Mouse (Mus musculus): ENCODE measurements around the gene Gm49318. TPM values are rescaled to one million over a fixed set of nuclear protein-coding genes. Genes with fewer than 3 reads are reported as not detected.

Gm49318 gene
- polyA plus RNA-seq, 1 experiment = not detected

- no peaks in the 10 kb centered on the region for H3K36me3 ChIP-seq (ENCODE audit: control insufficient read depth)
- peaks cover 2% of the 10 kb centered on the region; the same call in 1 of the 2 replicates for H3K4me1 ChIP-seq (ENCODE audit: control insufficient read depth)
- H3K27me3 ChIP-seq (ENCODE audit: control insufficient read depth) = peaks cover 3% of the 10 kb centered on the region; the same call in 1 of the 2 replicates
- H3K4me3 ChIP-seq (replicated peaks) = no peak overlapping the region
- TF ChIP-seq GATA1 (IDR thresholded peaks at IDR 0.05; ENCODE audit: low read length) (no peak), TAL1 (IDR thresholded peaks at IDR 0.05; ENCODE audit: low read length) (no peak)
- no peaks in the 10 kb centered on the region for H3K9me3 ChIP-seq (ENCODE audit: control insufficient read depth, low read length)
Observed at GRCm38 (mm10) chr9:22024592-22024991, 46.5 kb downstream of the Gm49318 start.

GRCm38 (mm10) chr9:22017208-22017825 lies 53.7 kb downstream of the Gm49318 start:
- no peaks in the 10 kb centered on the region for H3K27me3 ChIP-seq (ENCODE audit: control insufficient read depth)
- no peak overlapping the region for H3K4me3 ChIP-seq (replicated peaks)
- no peaks in the 10 kb centered on the region for H3K4me1 ChIP-seq (ENCODE audit: control insufficient read depth)
- TF ChIP-seq GATA1 (IDR thresholded peaks at IDR 0.05; ENCODE audit: low read length) = no peak
- no peak for TF ChIP-seq TAL1 (IDR thresholded peaks at IDR 0.05; ENCODE audit: low read length)
- H3K36me3 ChIP-seq (ENCODE audit: control insufficient read depth) = peaks cover 24% of the 10 kb centered on the region
- no peaks in the 10 kb centered on the region for H3K9me3 ChIP-seq (ENCODE audit: control insufficient read depth, low read length)

DNA sequence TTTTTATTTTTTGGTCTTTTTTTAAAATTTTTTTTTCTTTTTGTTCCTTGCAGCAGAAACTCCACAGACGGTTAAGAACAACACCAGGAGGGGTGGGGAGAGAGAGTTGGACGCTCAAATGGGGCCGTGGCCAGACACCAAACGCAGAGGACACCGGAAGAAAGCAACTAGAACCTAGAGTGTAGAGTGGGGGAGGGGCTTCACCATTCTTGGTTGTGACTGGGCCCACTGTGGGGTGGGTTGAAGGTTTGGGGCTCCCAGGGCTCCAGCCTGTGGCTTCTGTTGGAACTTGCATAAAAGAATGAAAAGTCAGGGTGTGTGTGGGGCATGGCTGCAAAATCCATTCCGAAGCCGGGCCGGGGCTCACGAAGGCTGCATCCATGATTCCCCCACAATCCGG lies 54.8 kb downstream of the Gm49318 start:
- Histone ChIP-seq H3K4me1 (ENCODE audit: control insufficient read depth) (no peaks in the 10 kb centered on the region), H3K4me3 (replicated peaks) (no peak overlapping the region), H3K36me3 (ENCODE audit: control insufficient read depth) (peaks cover 34% of the 10 kb centered on the region), H3K9me3 (ENCODE audit: control insufficient read depth, low read length) (no peaks in the 10 kb centered on the region), H3K27me3 (ENCODE audit: control insufficient read depth) (no peaks in the 10 kb centered on the region)
- TF ChIP-seq GATA1 (IDR thresholded peaks at IDR 0.05; ENCODE audit: low read length) = no peak
- TF ChIP-seq TAL1 (IDR thresholded peaks at IDR 0.05; ENCODE audit: low read length) = no peak

- Histone ChIP-seq H3K9me3 (ENCODE audit: control insufficient read depth, low read length) (no peaks in the 10 kb centered on the region), H3K4me1 (ENCODE audit: control insufficient read depth) (no peaks in the 10 kb centered on the region; the same call in 1 of the 2 replicates), H3K36me3 (ENCODE audit: control insufficient read depth) (peaks cover 69% of the 10 kb centered on the region), H3K4me3 (replicated peaks) (no peak overlapping the region), H3K27me3 (ENCODE audit: control insufficient read depth) (no peaks in the 10 kb centered on the region)
- no peak for TF ChIP-seq GATA1 (IDR thresholded peaks at IDR 0.05; ENCODE audit: low read length)
- TF ChIP-seq TAL1 (IDR thresholded peaks at IDR 0.05; ENCODE audit: low read length) = no peak
Observed at GRCm38 (mm10) chr9:22012731-22013130, 58.3 kb downstream of the Gm49318 start.

DNA sequence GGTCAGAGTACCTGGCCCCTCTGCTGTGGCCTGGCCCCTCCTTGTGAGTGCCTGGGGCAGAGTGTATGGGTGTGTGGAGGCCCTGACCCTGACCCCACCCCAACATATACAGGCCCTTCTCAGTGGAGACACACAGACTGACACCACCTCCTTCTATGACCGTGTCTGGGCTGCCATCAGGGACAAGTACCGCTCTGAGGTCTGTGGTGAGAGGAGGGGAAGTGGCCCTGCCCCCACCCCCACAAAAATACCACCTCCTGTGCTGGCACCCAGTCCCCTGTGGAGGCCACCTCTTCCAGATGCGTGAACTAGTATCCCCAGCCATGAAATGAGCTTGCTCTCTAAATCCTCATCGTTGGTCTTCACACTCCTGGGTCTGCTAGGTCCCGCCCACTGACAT lies 60.0 kb downstream of the Gm49318 start:
- Histone ChIP-seq H3K4me3 (replicated peaks) (no peak overlapping the region), H3K9me3 (ENCODE audit: control insufficient read depth, low read length) (no peaks in the 10 kb centered on the region), H3K36me3 (ENCODE audit: control insufficient read depth) (peaks cover 86% of the 10 kb centered on the region), H3K4me1 (ENCODE audit: control insufficient read depth) (peaks cover 4% of the 10 kb centered on the region), H3K27me3 (ENCODE audit: control insufficient read depth) (no peaks in the 10 kb centered on the region)
- TF ChIP-seq GATA1 (IDR thresholded peaks at IDR 0.05; ENCODE audit: low read length) = no peak
- no peak for TF ChIP-seq TAL1 (IDR thresholded peaks at IDR 0.05; ENCODE audit: low read length)

GRCm38 (mm10) chr9:22004546-22004945 lies 66.5 kb downstream of the Gm49318 start:
- peaks cover 41% of the 10 kb centered on the region for H3K4me1 ChIP-seq (ENCODE audit: control insufficient read depth)
- peaks cover 61% of the 10 kb centered on the region for H3K36me3 ChIP-seq (ENCODE audit: control insufficient read depth)
- peak overlapping the region; percentile 18 for H3K4me3 ChIP-seq (replicated peaks)

DNA sequence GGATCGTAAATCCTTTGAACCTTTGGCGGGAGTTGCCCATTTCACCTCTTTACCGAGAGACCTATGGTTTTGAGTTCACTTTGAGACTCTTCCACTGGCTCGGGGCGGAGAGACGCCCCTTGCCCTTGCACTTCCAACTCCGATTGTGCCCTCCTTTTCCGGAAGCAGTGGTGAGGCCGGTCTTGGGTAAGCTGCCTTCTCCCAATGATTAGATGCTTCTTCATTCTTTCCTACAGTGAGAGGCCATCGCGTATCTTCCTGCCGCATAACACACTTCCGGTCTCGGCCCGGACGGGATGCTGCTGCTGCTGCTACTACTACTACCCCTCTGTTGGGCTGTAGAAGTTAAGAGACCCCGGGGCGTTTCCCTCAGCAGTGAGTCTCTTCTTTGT lies 67.9 kb downstream of the Gm49318 start:
- no peaks in the 10 kb centered on the region for H3K9me3 ChIP-seq (ENCODE audit: control insufficient read depth, low read length)
- peaks cover 41% of the 10 kb centered on the region for H3K4me1 ChIP-seq (ENCODE audit: control insufficient read depth)
- H3K36me3 ChIP-seq (ENCODE audit: control insufficient read depth) = peaks cover 47% of the 10 kb centered on the region
- H3K4me3 ChIP-seq (replicated peaks) = peak overlapping the region; percentile 73
- TF ChIP-seq TAL1 (IDR thresholded peaks at IDR 0.05; ENCODE audit: low read length) (no peak), GATA1 (IDR thresholded peaks at IDR 0.05; ENCODE audit: low read length) (no peak)
- H3K27me3 ChIP-seq (ENCODE audit: control insufficient read depth) = peaks cover 29% of the 10 kb centered on the region

More at GRCm38 (mm10) chr9:22004546-22004945, 66.5 kb downstream of the Gm49318 start:
- Histone ChIP-seq H3K27me3 (ENCODE audit: control insufficient read depth) (peaks cover 17% of the 10 kb centered on the region), H3K9me3 (ENCODE audit: control insufficient read depth, low read length) (no peaks in the 10 kb centered on the region)
- TF ChIP-seq GATA1 (IDR thresholded peaks at IDR 0.05; ENCODE audit: low read length) = no peak
- no peak for TF ChIP-seq TAL1 (IDR thresholded peaks at IDR 0.05; ENCODE audit: low read length)

GRCm38 (mm10) chr9:22002194-22003162 lies 68.6 kb downstream of the Gm49318 start, which contains the start of the genes Ccdc151 and Prkcsh:
Gene Ccdc151, minus strand, starts transcription at chr9:22002634.
Gene Prkcsh, plus strand, starts transcription at chr9:22002806.
- H3K4me3 ChIP-seq (replicated peaks) = peak within 1 kb of the TSS; percentile 73
- TF ChIP-seq TAL1 (IDR thresholded peaks at IDR 0.05; ENCODE audit: low read length) = no peak
- TF ChIP-seq GATA1 (IDR thresholded peaks at IDR 0.05; ENCODE audit: low read length) = no peak
- H3K9me3 ChIP-seq (ENCODE audit: control insufficient read depth, low read length) = no peaks in the 10 kb centered on the region
- H3K36me3 ChIP-seq (ENCODE audit: control insufficient read depth) = peaks cover 40% of the 10 kb centered on the region
- peaks cover 41% of the 10 kb centered on the region for H3K4me1 ChIP-seq (ENCODE audit: control insufficient read depth)
- H3K27me3 ChIP-seq (ENCODE audit: control insufficient read depth) = peaks cover 35% of the 10 kb centered on the region

DNA sequence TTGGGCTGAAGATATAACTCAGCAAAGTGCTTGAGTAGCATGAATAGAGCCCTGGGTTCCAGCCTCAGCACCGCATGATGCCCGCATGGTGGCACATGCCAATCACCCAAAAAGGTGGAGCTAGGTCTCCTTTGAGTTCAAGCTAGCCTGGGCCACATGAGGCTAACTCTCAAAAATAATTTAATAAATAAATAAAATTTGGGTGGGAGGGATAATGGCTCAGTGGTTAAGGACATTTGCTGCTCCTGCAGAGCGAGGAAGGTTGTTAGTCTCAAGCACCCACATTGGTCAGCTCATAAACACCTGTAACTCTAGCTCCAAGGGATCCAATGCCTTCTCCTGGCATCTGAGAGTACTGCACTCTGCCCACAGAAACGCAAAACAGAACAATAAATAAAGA lies 69.4 kb downstream of the Gm49318 start:
- peaks cover 41% of the 10 kb centered on the region for H3K4me1 ChIP-seq (ENCODE audit: control insufficient read depth)
- TF ChIP-seq TAL1 (IDR thresholded peaks at IDR 0.05; ENCODE audit: low read length) = no peak
- TF ChIP-seq GATA1 (IDR thresholded peaks at IDR 0.05; ENCODE audit: low read length) = no peak
- H3K27me3 ChIP-seq (ENCODE audit: control insufficient read depth) = peaks cover 41% of the 10 kb centered on the region
- peaks cover 32% of the 10 kb centered on the region for H3K36me3 ChIP-seq (ENCODE audit: control insufficient read depth)
- H3K4me3 ChIP-seq (replicated peaks) = no peak overlapping the region
- H3K9me3 ChIP-seq (ENCODE audit: control insufficient read depth, low read length) = no peaks in the 10 kb centered on the region

All from erythroblast, embryonic 14.5 days (primary cell).